Mouse (Mus musculus) adrenal gland (tissue): ENCODE data around the gene Dusp23.

Experiments
- intact Hi-C: fragments of 180-260 bp; cut with DNase I; formaldehyde crosslinking; loops from one replicate; pipeline ENCODE4 v1.15.1; 2025

The Dusp23 gene

GRCm38 (mm10) chr1:172626306-172626705, 6.5 kb downstream of the Dusp23 start:
- intact Hi-C loops = no loop called here

GRCm38 (mm10) chr1:172624081-172624480, 8.7 kb downstream of the Dusp23 start:
- intact Hi-C loops = no loop called here

- intact Hi-C loops = no loop called here
These were observed 9.2 kb downstream of the Dusp23 start for GRCm38 (mm10) chr1:172623599-172623998.

GRCm38 (mm10) chr1:172619235-172619634, 13.5 kb downstream of the Dusp23 start:
- intact Hi-C loops = loop anchor here (10.0 kb wide), 1 partner anchor 776 kb away; no protein-coding TSS in a partner anchor

- intact Hi-C loops = loop anchor here (10.0 kb wide), 1 partner anchor 777 kb away; no protein-coding TSS in a partner anchor
These were observed 14.6 kb downstream of the Dusp23 start for GRCm38 (mm10) chr1:172618141-172618540.

- intact Hi-C loops = loop anchor here (10.0 kb wide), 1 partner anchor 777 kb away; no protein-coding TSS in a partner anchor
These were observed 15.2 kb downstream of the Dusp23 start for GRCm38 (mm10) chr1:172617365-172618076.

- intact Hi-C loops = loop anchor here (10.0 kb wide), 1 partner anchor 778 kb away; no protein-coding TSS in a partner anchor
These were observed 16.0 kb downstream of the Dusp23 start for GRCm38 (mm10) chr1:172616537-172617300.

- intact Hi-C loops = loop anchor here (10.0 kb wide), 1 partner anchor 779 kb away; no protein-coding TSS in a partner anchor
These were observed 17.4 kb downstream of the Dusp23 start for GRCm38 (mm10) chr1:172615412-172615811.

- intact Hi-C loops = loop anchor here (10.0 kb wide), 1 partner anchor 780 kb away; no protein-coding TSS in a partner anchor
These were observed 18.1 kb downstream of the Dusp23 start for GRCm38 (mm10) chr1:172614654-172615053.

GRCm38 (mm10) chr1:172612745-172613144, 20.0 kb downstream of the Dusp23 start:
- intact Hi-C loops = loop anchor here (2.0 to 10.0 kb wide), 2 partner anchors 84 to 782 kb away; no protein-coding TSS in a partner anchor

- intact Hi-C loops = loop anchor here (10.0 kb wide), 1 partner anchor 783 kb away; no protein-coding TSS in a partner anchor
These were observed 21.5 kb downstream of the Dusp23 start for GRCm38 (mm10) chr1:172611304-172611703.

GRCm38 (mm10) chr1:172602326-172602725, 30.4 kb downstream of the Dusp23 start, which contains the start of gene Fcrl6:
TSS of gene Fcrl6 (minus strand) at chr1:172602551.
- intact Hi-C loops = no loop called here

GRCm38 (mm10) chr1:172594495-172594894, 38.3 kb downstream of the Dusp23 start:
- intact Hi-C loops = no loop called here

- intact Hi-C loops = no loop called here
These were observed 38.8 kb downstream of the Dusp23 start for GRCm38 (mm10) chr1:172593956-172594355.

GRCm38 (mm10) chr1:172593321-172593720, 39.4 kb downstream of the Dusp23 start:
- intact Hi-C loops = no loop called here

GRCm38 (mm10) chr1:172590385-172590784, 42.4 kb downstream of the Dusp23 start, which contains the start of gene Slamf8:
TSS of gene Slamf8 (minus strand) at chr1:172590568.
- intact Hi-C loops = no loop called here

- intact Hi-C loops = no loop called here
These were observed 46.9 kb downstream of the Dusp23 start for GRCm38 (mm10) chr1:172585612-172586567.

- intact Hi-C loops = no loop called here
These were observed 47.7 kb downstream of the Dusp23 start for GRCm38 (mm10) chr1:172585026-172585425.

GRCm38 (mm10) chr1:172584271-172584670, 48.5 kb downstream of the Dusp23 start:
- intact Hi-C loops = no loop called here

- intact Hi-C loops = no loop called here
These were observed 50.3 kb downstream of the Dusp23 start for GRCm38 (mm10) chr1:172582436-172582835.
